Mouse (Mus musculus): ENCODE measurements around the gene Asxl2. TPM values are rescaled to one million over a fixed set of nuclear protein-coding genes. Genes with fewer than 3 reads are reported as not detected.

Gene Asxl2
- polyA plus RNA-seq, 1 experiment from 2014 or later: 14.0 TPM

Other genes with a start within 250 kb of the Asxl2 start
- 83.2 and 86.2 TPM in 2 replicates for gene Rab10, start 116.9 kb upstream of the Asxl2 start, polyA plus RNA-seq (2016; fragmentation: Nextera tagmentation; extraction: Ambion mirVana)
- 19.9 and 28.5 TPM in 2 replicates for gene Kif3c, start 61.7 kb upstream of the Asxl2 start, polyA plus RNA-seq (2016; fragmentation: Nextera tagmentation; extraction: Ambion mirVana)
- 26.3 and 30.6 TPM in 2 replicates for gene Dtnb, start 145.5 kb downstream of the Asxl2 start, polyA plus RNA-seq (2016; fragmentation: Nextera tagmentation; extraction: Ambion mirVana)